Comparison of ENCODE assay signal across 9 mouse cellular contexts in the genomic region with DNA sequence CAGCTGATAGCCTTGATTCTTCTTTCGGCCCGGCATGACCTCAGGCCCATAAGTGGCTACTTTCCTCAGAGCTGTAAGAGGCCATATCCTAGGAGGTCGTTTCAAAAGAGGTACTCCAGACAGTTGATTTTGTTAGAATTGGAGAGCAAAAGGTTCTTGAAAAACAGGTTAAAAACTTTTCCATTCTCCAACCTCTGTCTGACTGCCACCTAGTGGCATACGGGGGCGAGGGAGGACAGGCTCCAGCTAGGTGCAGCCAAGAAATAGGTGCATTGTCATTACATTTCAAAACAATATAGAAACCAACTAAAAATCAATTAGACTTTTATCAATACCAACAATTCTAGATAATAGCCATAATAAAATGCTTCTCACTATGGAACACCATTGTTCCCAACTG.
DNase-seq lines count a peak whose midpoint lies in the region; ATAC-seq and TF ChIP-seq lines count a peak whose summit lies in the region.
"Had no signal": no experiment of that assay in that cellular context is flagged by ENCODE, and none has a peak within 500 bp of the region (broad histone marks: within the 10 kb centered on the region; RNA-seq: fewer than 3 reads in every experiment).

No protein-coding gene starts in this region.

- no peak overlapping the region for H3K4me2 ChIP-seq in hindbrain, postnatal 0 days (ENCODE audit: low read depth, low read length)
- no peak overlapping the region for H3K4me2 ChIP-seq in hindbrain, embryonic 14.5 days (replicated peaks)
- H3K4me2 ChIP-seq: limb, embryonic 13.5 days had no signal

- TF ChIP-seq CTCF in hindbrain, postnatal 0 days (IDR thresholded peaks at IDR 0.05; ENCODE audit: low read depth) = peak; percentile 51

- H3K27me3 ChIP-seq in hindbrain, postnatal 0 days (ENCODE audit: insufficient read depth, low read length) = no peaks in the 10 kb centered on the region
- H3K27me3 ChIP-seq in hindbrain, embryonic 14.5 days (ENCODE audit: control insufficient read depth, insufficient read depth, low read length) = no peaks in the 10 kb centered on the region

- no peak overlapping the region for H3K4me3 ChIP-seq in hindbrain, postnatal 0 days (ENCODE audit: low read length)
- H3K4me3 ChIP-seq in hindbrain, embryonic 14.5 days (replicated peaks; ENCODE audit: low read length) = no peak overlapping the region
- H3K4me3 ChIP-seq: erythroblast, embryonic 14.5 days; limb, embryonic 13.5 days had no signal

- WGBS in hindbrain, postnatal 0 days = 44% methylated on average over 5 of the region's 5 CpGs
- 35% methylated on average over 5 of the region's 5 CpGs for WGBS in hindbrain, embryonic 14.5 days

- no peaks in the 10 kb centered on the region for H3K36me3 ChIP-seq in hindbrain, postnatal 0 days (ENCODE audit: insufficient read depth, low read length)
- H3K36me3 ChIP-seq in hindbrain, embryonic 14.5 days (replicated peaks; ENCODE audit: control insufficient read depth, insufficient read depth) = no peaks in the 10 kb centered on the region
- H3K36me3 ChIP-seq: limb, embryonic 13.5 days had no signal

- H3K27ac ChIP-seq in hindbrain, postnatal 0 days = no peak overlapping the region
- H3K27ac ChIP-seq in hindbrain, embryonic 14.5 days = no peak overlapping the region
- H3K27ac ChIP-seq: limb, embryonic 13.5 days had no signal

- no peak overlapping the region for H3K9ac ChIP-seq in hindbrain, postnatal 0 days (replicated peaks; ENCODE audit: low read length)
- H3K9ac ChIP-seq in hindbrain, embryonic 14.5 days = no peak overlapping the region
- H3K9ac ChIP-seq: limb, embryonic 13.5 days had no signal

- no peak for ATAC-seq in hindbrain, postnatal 0 days
- no peak for ATAC-seq in hindbrain, embryonic 14.5 days (ENCODE audit: low FRiP score)

- peak; percentile 5 for DNase-seq in hindbrain, postnatal 0 days (ENCODE audit: low spot score)
- DNase-seq in hindbrain, embryonic 14.5 days (ENCODE audit: low spot score) = no peak
- DNase-seq in right cerebral cortex, postnatal 4 days = peak; percentile 3
- no peak for DNase-seq in right cerebral cortex, adult 18-20 months
- DNase-seq in embryo, embryonic 11 days = peak; percentile 11
- DNase-seq in retina, postnatal 1 day = peak; percentile 1
- no peak for DNase-seq in cerebellum, adult 11 months

- no peaks in the 10 kb centered on the region for H3K4me1 ChIP-seq in hindbrain, postnatal 0 days (ENCODE audit: insufficient read depth, low read length)
- no peaks in the 10 kb centered on the region for H3K4me1 ChIP-seq in hindbrain, embryonic 14.5 days (replicated peaks; ENCODE audit: control insufficient read depth, insufficient read depth, low read length)
- H3K4me1 ChIP-seq: limb, embryonic 13.5 days had no signal

- no peaks in the 10 kb centered on the region for H3K9me3 ChIP-seq in hindbrain, postnatal 0 days (ENCODE audit: low read length)
- H3K9me3 ChIP-seq in hindbrain, embryonic 14.5 days (ENCODE audit: control insufficient read depth, low read length) = no peaks in the 10 kb centered on the region
- H3K9me3 ChIP-seq: limb, embryonic 13.5 days had no signal

Comparison
In these comparisons a context has a peak if more than half of its experiments do, and no peak if none do; other contexts are left out.
1. DNase-seq: peak in hindbrain, postnatal 0 days (single experiment), right cerebral cortex, postnatal 4 days (single experiment), embryo, embryonic 11 days (single experiment) and retina, postnatal 1 day (single experiment); none in hindbrain, embryonic 14.5 days (single experiment), right cerebral cortex, adult 18-20 months (single experiment) and cerebellum, adult 11 months (single experiment).